Mouse (Mus musculus): ENCODE results near the gene Galp. TPM values are rescaled to one million over a fixed set of nuclear protein-coding genes. Genes with fewer than 3 reads are reported as not detected.
"Not testable (repeated sequence)": the region's sequence is repeated elsewhere in the genome, so short reads cannot be mapped to it uniquely, and the experiment has no call there.

Gene Galp
- polyA plus RNA-seq, 1 experiment = not detected

GRCm38 (mm10) chr7:6194129-6194528 lies 2.8 kb upstream of the Galp start:
- Histone ChIP-seq H3K4me3 (ENCODE audit: insufficient read depth, low read depth, low read length) (no peak overlapping the region), H3K4me1 (ENCODE audit: control insufficient read depth, insufficient read depth, insufficient read length, low read length) (no peaks in the 10 kb centered on the region), H3K27ac (replicated peaks; ENCODE audit: low read depth, low read length) (no peak overlapping the region)

- Histone ChIP-seq H3K4me3 (ENCODE audit: insufficient read depth, low read depth, low read length) (no peak overlapping the region), H3K4me1 (ENCODE audit: control insufficient read depth, insufficient read depth, insufficient read length, low read length) (no peaks in the 10 kb centered on the region), H3K27ac (replicated peaks; ENCODE audit: low read depth, low read length) (no peak overlapping the region)
These were observed 1.1 kb upstream of the Galp start for GRCm38 (mm10) chr7:6195777-6196176.

GRCm38 (mm10) chr7:6204200-6204599 lies 7.3 kb downstream of the Galp start:
- Histone ChIP-seq H3K4me3 (ENCODE audit: insufficient read depth, low read depth, low read length) (no peak overlapping the region), H3K4me1 (ENCODE audit: control insufficient read depth, insufficient read depth, insufficient read length, low read length) (no peaks in the 10 kb centered on the region), H3K27ac (replicated peaks; ENCODE audit: low read depth, low read length) (no peak overlapping the region)

GRCm38 (mm10) chr7:6213144-6213543 lies 16.3 kb downstream of the Galp start:
- no peak overlapping the region for H3K4me3 ChIP-seq (ENCODE audit: insufficient read depth, low read depth, low read length)

DNA sequence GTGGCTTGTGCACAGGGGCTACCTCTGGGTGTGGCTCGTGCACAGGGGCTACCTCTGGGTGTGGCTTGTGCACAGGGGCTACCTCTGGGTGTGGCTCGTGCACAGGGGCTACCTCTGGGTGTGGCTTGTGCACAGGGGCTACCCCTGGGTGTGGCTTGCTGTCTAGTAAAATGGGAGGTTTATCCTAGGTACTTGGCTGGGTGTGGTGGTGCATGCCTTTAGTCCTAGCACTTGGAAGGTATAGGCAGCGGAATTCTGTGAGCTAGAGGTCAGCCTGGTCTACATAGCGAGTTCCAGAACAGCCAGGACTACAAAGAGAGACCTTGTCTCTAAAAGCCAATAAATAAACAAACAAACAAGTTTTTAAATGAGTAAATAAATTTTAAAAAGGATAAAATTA lies 17.8 kb downstream of the Galp start:
- H3K4me3 ChIP-seq (ENCODE audit: insufficient read depth, low read depth, low read length); H3K27ac ChIP-seq (replicated peaks; ENCODE audit: low read depth, low read length); H3K4me1 ChIP-seq (ENCODE audit: control insufficient read depth, insufficient read depth, insufficient read length, low read length): not testable (repeated sequence)

More at GRCm38 (mm10) chr7:6213144-6213543, 16.3 kb downstream of the Galp start:
- H3K27ac ChIP-seq (replicated peaks; ENCODE audit: low read depth, low read length) = no peak overlapping the region
- H3K4me1 ChIP-seq (ENCODE audit: control insufficient read depth, insufficient read depth, insufficient read length, low read length) = no peaks in the 10 kb centered on the region

GRCm38 (mm10) chr7:6220147-6220546 lies 23.3 kb downstream of the Galp start:
- H3K4me1 ChIP-seq (ENCODE audit: control insufficient read depth, insufficient read depth, insufficient read length, low read length) = no peaks in the 10 kb centered on the region

DNA sequence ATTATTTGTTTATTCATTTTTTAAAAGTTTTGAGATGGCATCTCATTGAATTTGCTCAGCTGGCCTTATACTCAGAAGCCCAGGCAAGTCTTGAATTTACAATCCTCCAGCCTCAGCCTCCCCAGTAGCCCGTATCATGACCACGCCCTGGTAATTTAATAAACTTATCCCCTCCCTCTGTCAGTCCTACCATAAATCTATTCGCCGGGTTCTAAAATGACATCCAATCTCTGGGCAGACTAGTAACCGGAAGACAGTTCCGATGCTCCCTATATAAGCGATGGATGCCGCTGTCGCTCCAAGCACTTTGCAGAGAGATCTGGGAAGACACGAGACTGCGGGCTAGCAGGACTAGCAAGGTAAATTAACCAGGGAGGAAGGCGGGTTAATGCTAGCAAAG lies 25.1 kb downstream of the Galp start, which contains the start of gene Zscan5b:
Gene Zscan5b, plus strand, starts transcription at position 301 of the 400 bp plus-strand sequence.
- Histone ChIP-seq H3K4me1 (ENCODE audit: control insufficient read depth, insufficient read depth, insufficient read length, low read length) (no peaks in the 10 kb centered on the region), H3K4me3 (ENCODE audit: insufficient read depth, low read depth, low read length) (no peak within 1 kb of the TSS), H3K27ac (replicated peaks; ENCODE audit: low read depth, low read length) (no peak within 1 kb of the TSS)

More at GRCm38 (mm10) chr7:6220147-6220546, 23.3 kb downstream of the Galp start:
- H3K4me3 ChIP-seq (ENCODE audit: insufficient read depth, low read depth, low read length) = no peak overlapping the region
- no peak overlapping the region for H3K27ac ChIP-seq (replicated peaks; ENCODE audit: low read depth, low read length)

DNA sequence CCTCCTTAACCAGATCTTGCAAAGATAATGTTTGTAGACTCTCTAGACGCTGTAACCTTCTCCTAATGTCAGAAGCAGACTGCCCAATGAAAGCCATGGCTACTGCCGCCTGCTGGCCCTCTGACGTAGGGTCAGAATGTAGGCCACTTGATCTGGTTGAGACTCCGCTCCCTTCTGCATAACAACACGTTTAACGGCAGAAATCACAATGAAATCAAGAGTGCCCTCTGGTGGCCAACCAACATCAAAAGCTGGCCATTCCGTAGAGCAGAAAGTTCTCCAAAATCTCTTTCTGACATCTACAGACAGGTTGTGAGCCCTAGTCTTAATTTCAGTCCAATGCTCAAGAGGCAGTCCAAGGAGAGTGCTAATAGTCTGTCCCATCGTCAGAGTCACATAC lies 31.6 kb downstream of the Galp start:
- H3K27ac ChIP-seq (replicated peaks; ENCODE audit: low read depth, low read length); H3K4me3 ChIP-seq (ENCODE audit: insufficient read depth, low read depth, low read length); H3K4me1 ChIP-seq (ENCODE audit: control insufficient read depth, insufficient read depth, insufficient read length, low read length): not testable (repeated sequence)

GRCm38 (mm10) chr7:6239787-6240186 lies 42.9 kb downstream of the Galp start:
- Histone ChIP-seq H3K4me3 (ENCODE audit: insufficient read depth, low read depth, low read length) (no peak overlapping the region), H3K27ac (replicated peaks; ENCODE audit: low read depth, low read length) (no peak overlapping the region), H3K4me1 (ENCODE audit: control insufficient read depth, insufficient read depth, insufficient read length, low read length) (no peaks in the 10 kb centered on the region)

DNA sequence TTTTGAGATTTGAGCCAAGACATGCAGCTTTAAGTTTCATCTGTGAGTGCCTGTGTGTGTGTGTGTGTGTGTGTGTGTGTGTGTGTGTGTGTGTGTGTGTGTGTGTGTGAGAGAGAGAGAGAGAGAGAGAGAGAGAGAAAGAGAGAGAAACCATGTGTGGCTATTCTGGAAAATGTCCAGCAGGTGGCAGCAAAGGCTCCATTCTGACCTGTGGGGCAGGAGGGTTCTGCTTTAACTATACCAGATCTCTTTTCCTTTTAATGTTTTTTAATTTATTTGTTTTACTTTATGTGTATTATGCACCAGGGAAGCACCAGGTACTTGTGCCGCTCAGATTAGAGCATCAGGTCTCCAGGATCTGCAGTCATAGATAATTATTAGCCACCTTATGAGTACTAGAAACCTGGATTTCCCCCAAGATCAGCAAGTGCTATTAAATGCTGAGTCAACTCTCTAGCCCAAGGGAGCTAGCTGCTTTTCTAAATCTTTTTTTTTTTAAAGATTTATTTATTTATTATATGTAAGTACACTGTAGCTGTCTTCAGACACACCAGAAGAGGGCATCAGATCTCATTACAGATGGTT lies 44.0 kb downstream of the Galp start:
- H3K4me3 ChIP-seq (ENCODE audit: insufficient read depth, low read depth, low read length); H3K4me1 ChIP-seq (ENCODE audit: control insufficient read depth, insufficient read depth, insufficient read length, low read length); H3K27ac ChIP-seq (replicated peaks; ENCODE audit: low read depth, low read length): not testable (repeated sequence)

DNA sequence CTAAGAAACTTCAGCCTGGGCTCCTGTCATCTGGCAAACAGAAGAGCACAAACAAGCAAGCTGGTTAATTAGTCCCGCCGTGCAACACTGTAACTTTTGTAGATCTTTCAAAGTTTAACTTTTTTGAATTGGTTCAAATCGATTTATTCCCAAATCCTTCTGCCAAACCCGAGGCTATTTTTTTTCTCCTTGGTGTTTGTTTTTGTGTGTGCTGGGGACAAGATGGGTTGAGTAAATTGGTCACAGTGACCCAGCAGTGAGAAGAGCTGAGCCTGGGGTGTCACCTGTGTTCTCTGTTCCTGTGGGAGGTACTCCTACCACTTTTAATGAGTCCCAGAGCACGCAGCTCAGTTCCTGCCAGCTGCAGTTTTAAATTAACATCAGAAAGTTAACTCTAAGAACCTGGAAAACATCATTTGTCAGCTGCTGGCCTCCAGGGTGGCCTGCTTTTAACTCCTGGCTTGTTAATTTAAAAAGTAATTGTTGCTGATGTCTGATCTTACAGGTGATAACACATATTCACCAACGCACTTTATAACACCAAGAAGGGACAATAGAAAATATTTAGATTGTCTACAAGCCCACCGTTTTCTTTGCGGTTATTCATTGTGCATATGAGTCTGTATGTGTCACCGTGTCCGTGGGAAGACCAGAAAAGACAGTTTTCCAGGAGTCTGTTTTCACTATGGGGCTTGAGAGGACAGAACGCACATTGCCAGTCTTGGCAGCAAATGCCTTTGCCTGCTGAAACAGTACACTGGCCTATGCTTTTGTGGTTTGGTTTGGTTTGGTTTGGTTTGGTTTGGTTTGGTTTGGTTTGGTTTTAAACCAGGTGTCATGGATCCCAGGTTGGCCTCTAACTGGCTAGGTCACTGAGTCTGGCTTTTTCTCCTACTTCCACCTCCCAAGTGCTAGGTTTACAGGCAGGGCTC lies 47.7 kb downstream of the Galp start:
- Histone ChIP-seq H3K4me3 (ENCODE audit: insufficient read depth, low read depth, low read length) (no peak overlapping the region), H3K27ac (replicated peaks; ENCODE audit: low read depth, low read length) (no peak overlapping the region), H3K4me1 (ENCODE audit: control insufficient read depth, insufficient read depth, insufficient read length, low read length) (no peaks in the 10 kb centered on the region)

GRCm38 (mm10) chr7:6252410-6252809 lies 55.5 kb downstream of the Galp start, which contains the start of gene Epp13:
Epp13 (plus strand) TSS chr7:6252710.
- Histone ChIP-seq H3K4me3 (ENCODE audit: insufficient read depth, low read depth, low read length) (no peak within 1 kb of the TSS), H3K27ac (replicated peaks; ENCODE audit: low read depth, low read length) (no peak within 1 kb of the TSS), H3K4me1 (ENCODE audit: control insufficient read depth, insufficient read depth, insufficient read length, low read length) (no peaks in the 10 kb centered on the region)

GRCm38 (mm10) chr7:6254451-6254850 lies 57.6 kb downstream of the Galp start:
- no peak overlapping the region for H3K4me3 ChIP-seq (ENCODE audit: insufficient read depth, low read depth, low read length)
- no peak overlapping the region for H3K27ac ChIP-seq (replicated peaks; ENCODE audit: low read depth, low read length)
- no peaks in the 10 kb centered on the region for H3K4me1 ChIP-seq (ENCODE audit: control insufficient read depth, insufficient read depth, insufficient read length, low read length)

GRCm38 (mm10) chr7:6257386-6257785 lies 60.5 kb downstream of the Galp start:
- Histone ChIP-seq H3K4me1 (ENCODE audit: control insufficient read depth, insufficient read depth, insufficient read length, low read length) (no peaks in the 10 kb centered on the region), H3K4me3 (ENCODE audit: insufficient read depth, low read depth, low read length) (no peak overlapping the region), H3K27ac (replicated peaks; ENCODE audit: low read depth, low read length) (no peak overlapping the region)

DNA sequence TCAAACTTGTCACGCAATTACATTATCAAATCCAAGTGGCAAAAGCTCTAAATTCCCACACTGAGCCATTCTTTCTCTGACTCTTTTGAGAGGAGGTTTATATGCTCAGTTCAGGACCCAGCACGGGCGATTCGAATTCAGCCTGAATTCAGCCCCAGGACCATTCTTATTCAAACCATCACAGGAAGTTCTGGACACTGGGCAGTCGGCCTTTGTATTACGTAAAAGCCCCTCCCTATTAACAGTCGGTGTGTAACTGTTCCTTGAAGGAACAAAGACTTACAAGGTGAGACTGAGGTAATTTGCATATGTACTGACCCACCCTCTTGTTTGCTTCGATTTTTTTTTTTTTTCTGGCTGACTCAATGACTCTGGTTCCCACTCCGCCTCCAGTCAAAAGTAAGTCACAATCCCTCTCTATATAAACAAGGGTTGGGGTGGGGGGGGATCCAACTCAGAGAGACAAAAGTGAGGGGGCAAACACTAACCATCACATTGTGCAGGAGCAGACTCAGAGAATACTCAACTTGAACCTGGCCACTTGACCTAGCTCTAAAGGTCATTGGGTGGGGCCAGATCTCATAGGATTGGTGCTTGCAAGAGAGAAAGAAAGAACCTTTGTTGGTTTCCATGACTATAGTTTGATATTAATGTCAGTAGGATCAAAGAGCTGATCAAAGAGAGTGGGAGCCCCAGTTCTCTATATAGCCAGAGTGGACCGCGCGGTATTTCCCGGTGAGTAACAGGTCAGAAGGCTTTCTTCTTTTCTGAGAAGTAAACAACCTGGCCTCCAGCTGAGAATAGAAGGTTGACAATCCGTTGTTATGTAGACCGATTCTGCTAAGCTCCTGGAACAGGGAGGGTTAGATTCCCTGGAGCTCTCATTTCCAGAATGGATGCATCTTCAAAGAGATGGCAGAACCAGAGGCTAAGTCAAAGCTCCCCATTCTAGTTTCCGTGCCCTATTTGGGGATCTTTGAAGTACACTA lies 61.6 kb downstream of the Galp start:
- H3K27ac ChIP-seq (replicated peaks; ENCODE audit: low read depth, low read length) = no peak overlapping the region
- H3K4me3 ChIP-seq (ENCODE audit: insufficient read depth, low read depth, low read length) = no peak overlapping the region

More for the DNA sequence above, 61.6 kb downstream of the Galp start:
- H3K4me1 ChIP-seq (ENCODE audit: control insufficient read depth, insufficient read depth, insufficient read length, low read length) = no peaks in the 10 kb centered on the region

All from brown adipose tissue, adult 24 weeks (tissue).